Mouse (Mus musculus): ENCODE data around the gene Ikzf3.

Gene Ikzf3

DNA sequence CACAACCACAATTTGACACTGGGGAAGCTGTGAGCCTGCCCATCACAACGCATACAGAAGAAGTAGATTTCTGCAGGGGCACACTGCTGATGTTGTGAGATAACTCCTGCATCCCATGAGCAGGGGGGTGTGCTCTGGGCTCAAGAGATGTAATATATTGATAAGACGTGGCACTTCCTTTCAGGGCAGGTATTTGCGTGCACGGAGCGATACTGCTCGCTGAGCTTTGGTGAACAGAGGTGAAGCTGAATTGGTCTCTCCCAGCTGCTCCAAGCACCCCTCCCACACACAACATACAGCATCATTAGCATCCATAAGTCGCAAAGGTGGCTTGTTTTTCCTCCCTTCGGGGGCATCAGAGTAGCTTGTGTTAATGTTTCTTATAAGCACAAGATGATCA is 35.7 kb downstream of the Ikzf3 start:
- DNase-seq, result no peak

DNA sequence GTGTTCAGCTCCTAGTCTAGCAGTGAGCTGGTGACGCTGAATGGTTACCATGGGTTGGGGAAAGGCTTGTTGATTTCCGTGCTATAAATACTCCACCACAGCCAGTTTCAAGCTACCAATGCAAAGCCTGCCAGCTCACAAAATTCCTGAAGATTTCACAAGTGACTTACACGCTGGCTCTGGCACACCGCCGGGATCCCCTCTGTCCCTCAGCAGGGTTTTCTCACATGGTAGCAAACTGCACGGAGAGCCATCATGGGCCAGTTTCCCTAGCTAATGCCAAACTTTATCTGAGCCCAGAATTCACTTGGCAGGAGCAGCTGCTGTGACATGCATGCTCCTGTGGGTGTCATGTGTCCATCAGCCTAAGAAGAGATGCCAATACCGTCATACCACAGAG is 36.4 kb downstream of the Ikzf3 start:
- DNase-seq, result no peak

DNA sequence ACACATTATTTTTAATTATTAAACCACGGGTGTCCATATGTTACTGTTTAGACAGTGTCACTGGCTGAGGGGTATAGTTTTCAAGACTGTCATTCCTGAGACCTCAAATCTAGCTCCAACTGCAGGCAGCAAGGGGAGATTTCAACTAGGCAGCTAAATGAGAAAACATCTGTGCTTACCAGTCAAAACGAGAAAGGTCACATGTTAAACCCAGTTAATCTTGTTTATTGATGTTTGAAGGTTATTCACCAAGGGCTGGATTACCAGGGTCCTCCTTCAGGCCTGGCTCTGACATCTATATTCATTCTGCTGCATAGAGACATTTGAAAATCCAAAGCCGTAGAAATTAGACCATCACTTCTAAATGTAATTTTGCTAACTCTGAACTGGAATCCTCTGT is 40.9 kb downstream of the Ikzf3 start:
- DNase-seq, result no peak

DNA sequence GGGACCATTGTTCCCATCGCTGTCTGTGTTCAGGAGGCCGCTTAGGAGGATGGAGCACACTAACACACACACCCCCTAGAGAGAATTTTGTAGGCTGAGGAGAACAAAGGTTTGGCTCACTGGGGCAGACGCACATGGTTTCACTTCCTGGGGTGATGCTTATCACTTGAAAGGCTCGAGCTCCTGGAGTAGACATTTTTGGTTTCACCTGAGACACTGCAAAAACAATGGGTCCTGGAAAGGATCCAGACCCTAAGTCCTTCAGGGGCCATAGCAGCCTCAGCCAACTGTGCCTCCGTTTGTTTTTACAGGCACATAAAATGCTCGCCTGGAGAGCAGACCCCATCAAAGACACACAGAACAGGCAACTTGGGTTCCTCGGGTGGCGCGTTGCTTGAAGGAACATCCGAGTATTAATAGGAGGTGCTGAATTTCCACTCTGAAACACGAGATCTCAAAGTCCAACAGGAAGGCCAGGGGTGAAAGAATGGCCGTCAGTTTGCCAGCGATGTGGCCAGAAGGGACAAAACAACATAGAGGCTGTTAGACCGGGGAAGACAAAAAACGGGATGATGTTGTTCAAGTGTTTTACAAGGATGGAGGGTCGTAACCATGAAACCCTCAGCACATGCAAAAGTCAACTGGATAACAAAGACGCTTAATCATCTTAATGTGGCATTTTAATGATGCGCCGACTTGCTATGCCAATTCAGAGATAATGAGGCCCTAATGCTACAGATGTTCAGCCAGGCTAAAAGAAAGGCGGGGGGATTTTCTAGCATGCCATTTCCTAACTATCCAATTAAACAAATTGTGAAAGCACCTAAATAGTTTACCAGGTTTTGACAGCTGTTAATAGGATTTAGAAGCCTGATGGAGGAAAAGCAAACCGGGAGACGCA is 48.2 kb downstream of the Ikzf3 start:
- no peak for DNase-seq

DNA sequence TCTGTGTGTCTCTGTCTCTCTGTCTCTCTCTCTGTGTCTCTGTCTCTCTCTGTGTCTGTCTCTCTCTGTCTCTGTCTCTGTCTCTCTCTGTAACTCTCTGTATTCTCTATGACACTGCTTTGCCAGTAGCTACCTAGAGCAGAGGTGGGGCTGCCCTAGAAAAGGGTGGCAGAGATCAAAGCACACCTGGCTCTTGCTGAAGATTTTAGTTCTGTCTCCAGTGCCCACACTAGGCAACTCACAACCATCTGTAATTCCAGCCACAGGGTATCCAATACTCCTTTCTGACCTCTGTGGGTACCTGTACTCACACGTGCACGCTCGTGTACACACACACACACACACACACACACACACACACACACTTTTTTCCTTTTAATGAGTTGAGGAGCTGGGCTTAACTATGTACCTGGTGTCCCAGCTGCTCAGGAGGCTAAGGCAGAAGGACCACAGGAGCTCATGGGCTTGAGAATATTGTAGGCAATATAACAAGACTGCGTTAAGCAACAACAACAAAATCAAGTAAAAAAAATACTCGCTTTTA is 50.6 kb downstream of the Ikzf3 start:
- DNase-seq, result no peak

DNA sequence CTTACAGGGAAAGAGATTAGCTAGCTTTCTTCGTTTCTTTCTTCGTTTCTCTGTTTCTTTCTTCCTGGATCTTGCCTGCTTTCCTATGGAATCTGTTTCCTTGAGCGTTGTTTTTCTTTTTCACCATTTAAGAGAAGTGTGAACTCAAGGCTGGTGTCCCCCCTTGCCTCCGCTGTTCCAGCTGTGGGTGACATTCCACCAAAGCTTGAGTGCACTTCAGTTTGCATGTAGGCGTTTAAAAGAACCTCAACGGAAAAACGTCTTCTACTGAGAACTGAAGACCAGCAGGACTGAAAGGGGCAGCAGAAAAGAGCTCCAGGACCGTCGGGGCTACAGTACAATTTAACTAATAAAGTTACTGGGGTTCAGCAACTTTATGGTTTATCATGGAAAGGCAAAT is 52.4 kb downstream of the Ikzf3 start:
- DNase-seq, result no peak

DNA sequence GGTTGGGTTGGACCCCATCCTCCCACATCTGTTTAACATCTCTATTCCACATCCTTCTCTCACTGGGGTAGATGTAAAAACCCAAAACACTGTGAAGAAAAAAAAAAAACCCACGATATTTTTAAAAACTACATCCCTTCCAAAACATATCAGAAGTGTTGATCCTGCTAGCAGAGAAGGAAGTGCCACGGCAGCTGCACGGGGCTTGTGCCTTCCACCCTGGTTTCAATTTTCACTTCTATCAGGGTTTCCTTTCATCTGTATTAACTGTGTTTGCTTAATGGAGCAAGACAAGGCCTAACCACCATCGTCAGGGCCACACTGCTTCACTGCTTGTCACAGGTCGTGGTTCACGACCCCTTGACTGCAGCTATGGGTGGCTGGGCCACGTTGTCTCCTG is 52.9 kb downstream of the Ikzf3 start:
- no peak for DNase-seq

DNA sequence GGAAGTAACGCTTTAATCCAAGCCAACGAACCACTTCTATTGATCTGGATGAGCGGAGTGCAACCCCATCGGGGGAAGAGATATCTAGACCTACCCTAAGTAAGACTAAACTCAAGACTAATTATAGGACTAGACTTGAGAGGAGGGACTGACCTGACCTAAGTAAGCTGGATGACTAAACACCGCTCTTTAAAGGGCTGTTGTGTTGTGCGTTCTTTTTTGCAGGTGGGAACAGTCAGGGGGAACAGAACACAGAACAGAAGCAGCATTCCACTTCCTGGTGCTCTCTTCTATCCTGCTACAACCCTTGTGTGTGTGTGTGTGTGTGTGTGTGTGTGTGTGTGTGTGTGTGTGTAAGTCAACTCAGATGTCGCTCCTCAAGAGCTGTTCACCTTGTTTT is 54.3 kb downstream of the Ikzf3 start:
- DNase-seq, result no peak

DNA sequence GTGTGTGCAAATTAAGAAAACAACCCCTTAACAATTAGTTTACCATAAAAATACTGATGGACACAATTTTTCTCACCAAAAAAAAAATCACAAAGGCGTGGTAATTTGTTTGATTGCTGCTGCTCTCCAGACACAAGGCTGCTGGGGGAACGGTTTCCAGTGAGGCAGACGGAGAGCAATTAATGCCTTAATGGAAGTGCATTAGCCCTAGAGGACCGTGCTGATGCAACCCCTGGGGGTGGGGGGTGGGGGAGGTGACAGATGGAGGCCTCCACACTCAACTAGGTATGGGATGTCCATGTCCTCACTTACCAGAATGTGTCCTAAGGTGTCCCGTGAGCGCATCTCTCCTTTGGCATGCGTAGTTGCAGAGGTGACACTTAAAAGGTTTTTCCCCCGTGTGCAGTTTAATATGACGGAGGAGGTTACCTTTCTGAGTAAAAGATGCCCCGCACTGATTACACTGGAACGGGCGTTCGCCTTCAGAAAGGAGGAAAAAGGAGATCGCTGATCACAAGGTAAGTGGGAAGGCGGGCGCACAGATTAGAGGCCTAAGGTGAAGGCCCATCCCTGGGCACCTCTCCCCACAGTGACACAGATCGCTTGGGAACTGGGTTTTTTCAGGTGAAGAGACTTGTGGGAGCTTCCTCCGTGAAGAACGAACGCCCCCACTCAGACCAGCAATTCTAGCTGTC is 57.1 kb downstream of the Ikzf3 start:
- DNase-seq, result no peak

DNA sequence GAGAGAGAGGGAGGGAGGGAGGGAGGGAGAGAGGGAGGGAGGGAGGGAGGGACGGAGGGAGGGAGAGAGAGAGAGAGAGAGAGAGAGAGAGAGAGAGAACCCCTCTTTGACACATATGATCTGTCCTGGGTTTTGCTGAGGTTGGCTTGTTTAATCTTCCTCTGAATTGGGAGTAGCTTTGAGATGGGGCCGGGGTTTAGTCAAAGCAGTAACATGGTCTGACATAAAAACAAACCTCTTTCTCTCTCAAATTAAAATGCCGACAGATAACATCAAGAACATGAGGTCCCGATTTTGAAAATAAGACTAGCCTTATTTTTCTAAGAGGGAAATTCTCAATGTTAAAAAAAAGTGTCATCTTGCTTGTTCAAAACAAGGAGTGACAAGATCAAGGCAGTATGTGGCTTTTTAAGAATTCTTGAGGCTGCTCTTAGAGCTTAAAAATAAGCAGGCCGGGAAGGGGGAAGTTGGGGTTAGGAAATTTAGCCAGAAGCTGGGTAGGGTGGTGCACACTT is 58.2 kb downstream of the Ikzf3 start:
- no peak for DNase-seq

DNA sequence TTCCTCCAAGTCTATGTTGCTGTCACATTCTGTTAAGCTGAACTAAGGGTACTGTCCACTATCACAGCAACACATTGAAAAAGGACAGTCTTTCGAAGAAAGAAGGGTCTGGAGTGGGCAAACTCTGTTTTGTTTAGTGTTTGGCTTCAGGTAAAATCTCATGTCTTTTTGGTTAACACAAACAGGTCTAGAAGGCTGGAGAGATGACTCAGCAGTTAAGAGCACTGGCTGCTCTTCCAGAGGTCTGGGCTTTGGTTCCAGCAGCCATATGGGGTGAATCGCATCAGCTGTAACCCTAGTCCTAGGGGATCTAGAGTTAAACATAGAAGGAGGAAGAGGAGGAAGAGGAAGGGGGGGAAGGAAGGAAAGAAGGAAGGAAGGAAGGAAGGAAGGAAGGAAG is 60.1 kb downstream of the Ikzf3 start:
- no peak for DNase-seq

DNA sequence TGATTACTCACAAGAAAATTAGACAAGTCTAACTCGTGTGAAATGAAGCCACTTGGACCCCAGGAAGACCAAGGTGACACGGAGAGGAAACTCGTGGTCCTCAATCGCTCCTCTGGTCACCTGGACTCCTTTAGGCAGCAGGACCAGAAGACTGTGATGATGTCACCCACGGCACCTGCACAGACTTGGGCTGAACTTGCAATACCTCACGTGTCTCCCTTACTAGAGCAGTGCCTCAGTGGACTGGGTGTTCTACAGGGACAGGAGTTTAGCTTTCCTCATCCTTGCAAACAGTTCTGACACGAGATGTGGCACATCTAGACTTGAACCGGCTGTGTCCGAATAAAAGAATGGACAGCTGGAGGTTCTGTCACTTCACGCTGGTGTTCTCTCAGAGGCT is 63.8 kb downstream of the Ikzf3 start:
- no peak for DNase-seq

DNA sequence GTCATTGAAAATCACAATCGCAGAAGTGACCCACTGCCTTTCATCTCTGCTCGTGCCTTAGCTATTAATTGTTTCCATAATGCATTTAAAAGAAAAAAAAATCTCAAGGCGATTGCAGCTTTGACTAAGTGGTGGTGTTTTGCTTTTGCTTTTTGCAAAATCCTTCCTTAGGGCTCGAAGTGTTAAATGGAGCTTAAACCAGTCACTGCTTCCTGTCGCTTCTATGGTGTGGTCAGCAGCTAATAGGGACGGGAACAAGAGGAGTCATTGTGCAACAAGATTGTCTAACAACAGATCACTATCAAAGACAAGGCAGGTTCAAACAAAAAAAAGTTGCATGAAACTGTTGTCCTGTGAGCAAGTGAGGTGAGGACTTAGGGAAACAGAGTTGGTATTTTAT is 64.6 kb downstream of the Ikzf3 start:
- DNase-seq, result no peak

DNA sequence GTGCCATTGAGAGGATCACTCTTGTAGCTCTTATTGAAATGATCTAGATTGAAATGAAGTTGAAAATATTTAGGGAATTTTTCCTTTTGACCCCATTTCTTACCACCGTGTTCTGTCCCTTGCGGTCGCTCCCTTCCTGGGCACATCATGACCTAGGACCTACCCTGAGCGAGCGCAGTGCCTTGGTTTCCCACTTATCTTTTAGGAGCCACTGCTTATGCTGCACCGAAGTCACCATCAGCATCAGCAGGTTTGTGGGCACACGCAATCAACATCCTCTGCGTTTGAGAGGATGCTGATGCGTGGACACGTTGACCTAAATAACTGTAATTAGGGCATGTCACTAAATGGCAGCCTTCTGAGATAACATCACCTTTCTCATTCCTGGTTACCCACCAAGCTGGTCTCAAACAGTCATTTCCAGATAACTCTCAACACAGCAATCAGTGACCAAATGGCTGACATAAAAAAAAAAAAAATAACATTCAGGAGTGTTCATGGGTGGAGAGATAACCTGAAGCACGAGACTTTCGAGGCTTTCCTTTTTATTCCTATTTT is 65.8 kb downstream of the Ikzf3 start:
- no peak for DNase-seq

DNA sequence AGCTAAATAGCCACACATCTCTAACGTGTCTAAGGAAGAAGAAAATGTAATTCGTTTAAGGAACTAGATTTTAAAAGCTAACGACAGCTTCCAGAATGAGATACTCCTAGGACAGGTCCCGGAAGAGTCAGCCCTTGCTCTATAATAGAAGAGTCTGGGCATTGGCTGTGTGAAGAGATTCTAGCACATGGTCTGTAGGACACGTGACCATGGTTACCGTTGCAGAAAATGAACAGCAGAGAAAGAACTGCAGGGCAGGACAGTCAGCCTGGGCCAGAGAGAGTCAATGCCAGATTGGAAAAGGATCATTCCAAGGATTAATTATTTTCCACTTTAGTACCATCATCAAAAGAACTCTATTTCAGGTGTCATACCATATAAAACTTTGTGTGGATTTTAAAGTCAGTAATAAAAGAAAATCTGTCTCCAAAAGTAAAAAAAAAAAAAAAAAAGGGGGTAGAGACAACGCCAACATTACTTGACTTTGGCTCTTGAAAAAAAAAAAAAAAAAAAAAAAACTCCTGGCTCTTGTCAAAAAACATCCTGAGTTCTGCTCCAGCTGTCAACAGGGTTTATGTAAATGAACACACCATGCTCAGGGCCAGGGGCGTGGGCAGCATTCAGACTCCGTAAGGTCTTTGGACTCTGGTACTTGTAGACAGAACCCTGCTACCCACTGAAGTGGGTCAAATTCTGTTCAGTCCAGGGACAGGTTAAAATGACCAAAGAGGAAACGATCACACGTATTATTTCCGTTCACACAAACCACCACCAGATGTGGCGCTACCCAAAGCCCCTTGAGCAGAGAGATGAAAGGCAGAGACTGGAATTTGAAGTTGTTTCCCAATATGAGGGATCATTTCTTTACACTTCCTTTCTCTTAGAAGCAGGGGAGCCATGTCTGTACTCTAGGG is 66.5 kb downstream of the Ikzf3 start:
- no peak for DNase-seq

DNA sequence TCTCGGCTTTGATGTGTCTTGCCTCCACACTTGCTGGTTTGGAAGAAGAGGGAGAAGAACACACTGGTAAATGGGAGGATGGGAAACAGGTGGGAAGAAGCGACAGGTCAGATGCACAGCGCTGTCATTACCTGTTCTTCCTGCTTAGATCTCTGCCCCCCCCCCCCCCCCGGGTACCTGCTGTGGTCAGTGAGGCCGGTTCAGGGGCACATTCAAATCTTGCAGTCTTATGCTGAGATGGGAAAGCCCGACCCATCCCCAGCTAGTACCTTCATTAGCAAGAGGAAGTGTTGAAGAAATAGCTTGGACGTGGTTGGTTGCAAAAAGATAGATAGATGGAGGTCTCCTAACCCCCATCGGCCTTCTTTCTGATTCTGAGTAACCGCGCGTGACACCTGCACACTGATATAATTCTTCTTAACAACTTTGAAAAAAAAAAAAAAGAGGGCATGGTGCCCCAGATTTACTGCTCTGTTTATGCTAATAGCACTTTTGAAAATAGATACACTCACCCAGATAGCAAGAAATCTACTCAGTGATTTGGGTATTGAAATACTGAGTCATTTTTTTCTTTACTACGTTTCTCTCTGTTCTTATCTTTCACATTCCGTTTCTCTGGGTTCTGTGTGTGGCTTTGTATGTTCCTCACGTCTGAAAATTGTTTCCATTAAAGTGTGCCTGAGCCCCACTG is 68.7 kb downstream of the Ikzf3 start:
- no peak for DNase-seq

DNA sequence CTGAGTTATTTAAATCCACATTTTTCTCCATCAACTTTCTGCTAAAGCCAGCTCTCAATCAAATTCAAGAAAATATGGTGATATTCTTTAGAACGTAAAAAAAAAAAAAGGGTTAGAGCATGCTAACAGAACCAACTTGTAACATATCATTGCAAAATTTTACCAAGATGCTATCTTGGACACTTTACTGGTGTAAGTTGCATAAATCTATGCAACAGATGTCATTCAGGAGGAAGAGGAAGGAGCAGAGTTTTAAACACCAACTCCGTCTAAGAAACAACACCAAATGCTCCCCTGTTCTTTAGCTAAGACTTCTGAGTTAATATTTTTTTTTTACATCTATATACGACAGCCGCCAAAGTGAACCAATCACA is 69.4 kb downstream of the Ikzf3 start:
- no peak for DNase-seq

DNA sequence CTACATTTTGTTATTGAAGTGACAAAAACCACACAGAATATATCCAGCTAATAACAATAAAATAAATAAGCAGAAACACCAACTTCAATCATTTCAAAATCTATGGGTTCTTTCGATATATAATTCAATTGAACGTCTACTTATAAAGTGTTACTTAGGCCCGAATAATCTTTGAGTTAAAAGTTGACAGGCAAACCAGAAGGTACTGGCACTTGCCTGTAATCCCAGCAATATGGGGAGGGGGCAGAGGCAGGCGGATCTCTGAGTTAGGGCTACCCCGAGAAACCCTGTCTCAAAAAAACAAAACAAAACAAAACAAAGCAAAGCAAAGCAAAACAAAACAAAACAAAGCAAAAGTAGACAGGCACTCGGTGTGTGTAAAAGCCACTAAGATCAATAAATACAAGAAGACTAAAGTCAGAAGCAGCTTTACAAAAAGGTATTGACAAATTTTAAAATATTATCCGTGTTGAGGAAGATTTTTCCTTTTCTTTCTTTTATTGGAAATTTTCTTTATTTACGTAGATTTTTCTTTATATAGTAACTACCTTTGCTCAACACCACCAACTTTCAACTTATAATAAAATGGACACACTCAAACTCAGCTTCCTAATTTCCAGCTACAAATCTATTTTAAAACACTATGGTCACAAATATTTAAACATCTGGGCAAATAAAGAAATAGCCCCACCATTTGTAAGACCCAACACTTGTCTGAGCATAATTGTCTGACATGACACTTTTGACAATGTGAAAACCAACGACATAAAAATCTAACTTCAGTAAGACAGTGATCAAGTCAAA is 70.0 kb downstream of the Ikzf3 start:
- DNase-seq, result no peak

DNA sequence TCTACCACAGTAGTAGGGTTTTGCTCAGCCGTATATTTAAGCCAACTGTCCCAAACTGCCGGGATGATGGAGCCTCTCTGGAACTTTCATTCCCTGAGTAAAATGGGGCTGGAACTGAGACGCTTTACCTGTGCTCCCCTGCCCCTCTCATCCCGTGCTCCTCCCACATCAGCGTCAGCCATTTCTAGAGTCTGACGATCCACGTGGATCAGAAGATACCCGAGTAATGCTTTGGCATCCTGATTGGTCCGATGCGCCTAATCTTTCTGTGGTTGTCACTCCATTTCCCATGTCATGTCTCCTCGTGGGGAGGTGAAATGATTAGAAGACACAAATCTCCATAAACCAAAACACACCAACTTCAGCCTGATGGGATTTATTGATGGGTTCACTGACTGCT is 70.9 kb downstream of the Ikzf3 start:
- DNase-seq, result no peak

DNA sequence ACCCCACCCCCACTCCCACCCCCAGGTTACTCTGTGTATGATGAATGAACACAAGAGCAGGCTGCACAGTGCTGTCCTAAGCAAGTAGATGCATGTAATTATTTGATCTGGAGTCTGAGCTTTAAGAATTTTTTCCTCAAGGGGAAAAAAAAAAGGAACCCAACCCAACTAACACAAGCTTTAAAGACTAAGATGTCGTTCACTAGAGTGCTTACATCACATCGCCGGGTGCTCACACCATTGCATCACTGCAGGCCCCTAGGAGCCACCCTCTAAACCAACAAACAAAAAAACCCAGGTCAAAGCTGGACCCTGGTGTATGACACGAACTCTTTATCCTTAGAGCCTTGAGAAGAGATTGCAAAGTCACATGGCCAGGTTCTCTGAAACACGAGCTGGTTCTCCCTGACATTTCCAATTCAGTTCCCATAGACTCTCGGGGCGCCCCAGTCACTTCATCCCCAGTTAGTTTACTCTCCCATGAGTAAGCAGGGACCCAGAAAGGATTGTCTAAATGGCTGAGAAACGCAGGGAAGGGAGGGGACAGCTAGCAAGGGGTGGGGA is 71.8 kb downstream of the Ikzf3 start:
- DNase-seq, result no peak

DNA sequence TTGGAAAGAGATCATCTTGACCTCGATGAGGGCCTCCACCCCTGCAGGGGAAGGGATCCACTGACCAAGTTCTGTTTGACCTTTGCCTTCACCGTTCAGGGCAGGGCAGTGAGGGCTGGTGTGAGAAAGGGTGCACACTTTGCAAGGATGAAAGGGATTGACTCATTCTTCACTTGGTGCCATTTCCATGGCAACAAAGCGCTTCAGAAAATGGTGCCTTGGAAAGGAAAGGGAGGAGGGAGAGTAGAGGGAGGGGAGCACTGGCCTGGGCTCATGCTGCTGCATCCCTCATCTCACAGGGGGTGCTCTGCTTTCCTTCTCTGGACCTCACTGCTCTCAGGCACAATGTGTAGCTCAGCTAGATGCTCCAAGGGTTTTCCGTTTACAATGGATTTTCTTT is 73.1 kb downstream of the Ikzf3 start:
- no peak for DNase-seq

Data from kidney, postnatal 14 days (tissue).